Mouse (Mus musculus) embryonic fibroblast, embryonic 13.5 days (primary cell): ENCODE results near the gene Drc3.

ENCODE experiments used
- CTCF ChIP-seq: IDR thresholded peaks from 2 replicates; pipeline ENCODE4 v1.5.1; 2011; ENCODE audit warnings: mild to moderate bottlenecking, control low read depth, low read length, moderate library complexity, borderline replicate concordance; ENCODE audit not compliant: insufficient read depth
- POLR2A ChIP-seq: IDR thresholded peaks from 2 replicates; pipeline ENCODE4 v1.6.1; 2011; ENCODE audit warnings: low read depth, mild to moderate bottlenecking, control low read depth, low read length, moderate library complexity

DNA sequence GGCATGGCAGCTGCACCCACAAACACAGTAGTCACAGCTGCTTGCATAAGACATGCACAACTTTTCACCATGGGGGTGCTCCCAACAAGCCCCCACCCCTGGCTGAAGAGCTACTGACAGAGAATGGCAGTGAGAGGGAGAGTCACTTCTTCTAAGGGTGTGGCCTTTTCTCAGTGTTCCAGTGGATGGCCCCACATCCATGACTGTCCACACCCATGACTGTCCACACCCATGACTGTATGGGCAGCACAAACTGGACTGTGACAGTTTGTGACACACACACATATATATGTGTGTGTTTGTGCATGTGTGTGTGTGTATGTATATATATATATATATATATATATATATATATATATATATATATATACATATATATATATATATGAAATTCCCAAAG lies 43.3 kb upstream of the Drc3 start:
- TF ChIP-seq CTCF (no peak), POLR2A (no peak)
